Mouse (Mus musculus): ENCODE measurements around the gene 3425401B19Rik. TPM values are rescaled to one million over a fixed set of nuclear protein-coding genes. Genes with fewer than 3 reads are reported as not detected.

Gene 3425401B19Rik
- polyA plus RNA-seq, 1 experiment: 2.2 TPM

DNA sequence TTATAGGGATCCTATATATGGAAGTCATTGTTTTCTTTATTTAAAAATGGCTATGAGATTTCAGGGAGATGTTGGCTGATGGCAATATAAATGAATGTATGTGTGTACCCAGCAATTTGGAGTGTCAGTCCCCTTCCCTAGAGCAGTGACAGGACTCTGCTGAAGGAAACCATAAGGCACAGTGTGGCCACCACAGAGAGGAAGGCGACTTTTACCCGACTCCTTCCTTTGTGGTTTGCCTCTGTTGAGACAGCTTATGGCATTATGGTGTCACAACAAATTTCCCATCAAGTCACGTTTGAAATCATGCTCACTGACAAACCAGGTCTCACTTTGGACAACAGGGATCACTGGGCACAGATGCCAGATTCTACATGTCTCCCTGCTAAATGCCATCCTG, 60.8 kb downstream of the 3425401B19Rik start:
- H3K4me1 ChIP-seq (ENCODE audit: control insufficient read depth, insufficient read depth, low read length): no peaks in the 10 kb centered on the region
- H3K4me3 ChIP-seq (replicated peaks; ENCODE audit: extremely low read depth, low read depth, low read length): no peak overlapping the region
- no peak for TF ChIP-seq POLR2A (IDR thresholded peaks at IDR 0.05; ENCODE audit: borderline replicate concordance, extremely low read depth, low read depth, low read length)
- TF ChIP-seq CTCF (IDR thresholded peaks at IDR 0.05; ENCODE audit: insufficient read depth, low read length): no peak
- DNase-seq: no peak
- 60% methylated on average over 3 of the region's 3 CpGs for WGBS

GRCm38 (mm10) chr14:32617253-32617652, 67.8 kb downstream of the 3425401B19Rik start:
- no peak for TF ChIP-seq CTCF (IDR thresholded peaks at IDR 0.05; ENCODE audit: insufficient read depth, low read length)
- TF ChIP-seq POLR2A (IDR thresholded peaks at IDR 0.05; ENCODE audit: borderline replicate concordance, extremely low read depth, low read depth, low read length): no peak
- WGBS: 83% methylated on average over 5 of the region's 5 CpGs
- Histone ChIP-seq H3K4me3 (replicated peaks; ENCODE audit: extremely low read depth, low read depth, low read length) (no peak overlapping the region), H3K4me1 (ENCODE audit: control insufficient read depth, insufficient read depth, low read length) (no peaks in the 10 kb centered on the region)
- no peak for DNase-seq

DNA sequence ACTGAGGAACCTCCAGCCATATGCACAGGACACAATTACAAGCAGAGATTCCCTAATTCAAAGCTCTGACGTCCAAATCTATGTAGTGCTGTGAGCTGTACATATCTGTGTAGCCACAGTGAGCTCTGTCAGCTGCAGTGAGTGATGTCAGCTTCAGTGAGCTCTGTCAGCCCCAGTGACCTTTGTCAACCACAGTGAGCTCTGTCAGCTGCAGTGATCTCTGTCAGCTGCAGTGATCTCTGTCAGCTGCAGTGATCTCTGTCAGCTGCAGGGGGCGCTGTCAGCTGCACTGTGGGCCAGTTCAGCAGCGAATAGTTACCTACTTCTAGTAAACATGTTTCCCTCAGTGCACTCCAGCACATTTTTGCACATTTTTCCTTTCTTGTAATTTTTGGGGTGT, 75.7 kb downstream of the 3425401B19Rik start:
- no peaks in the 10 kb centered on the region for H3K4me1 ChIP-seq (ENCODE audit: control insufficient read depth, insufficient read depth, low read length)
- 23% methylated on average over 3 of the region's 3 CpGs for WGBS

More for the DNA sequence above, 75.7 kb downstream of the 3425401B19Rik start:
- TF ChIP-seq CTCF (IDR thresholded peaks at IDR 0.05; ENCODE audit: insufficient read depth, low read length) (peak; percentile 23; the same call in 1 of the 2 replicates), POLR2A (IDR thresholded peaks at IDR 0.05; ENCODE audit: borderline replicate concordance, extremely low read depth, low read depth, low read length) (no peak)
- no peak overlapping the region for H3K4me3 ChIP-seq (replicated peaks; ENCODE audit: extremely low read depth, low read depth, low read length)
- DNase-seq: no peak

Other genes starting within 250 kb of the 3425401B19Rik start
- 0.06 and 0.07 TPM in 2 replicates for gene Slc18a3, start 220.4 kb downstream of the 3425401B19Rik start, polyA plus RNA-seq (2012; rRNA removed)
- 0.26 TPM in 1 of 2 replicates, not detected in the other for gene Chat, start 219.3 kb downstream of the 3425401B19Rik start, polyA plus RNA-seq (2012; rRNA removed)
- gene Ercc6, start 171.8 kb downstream of the 3425401B19Rik start, polyA plus RNA-seq (2012; rRNA removed): 3.2 and 4.8 TPM in 2 replicates
- gene Prrxl1, start 85.9 kb downstream of the 3425401B19Rik start, polyA plus RNA-seq (2012; rRNA removed): not detected in 2 replicates
- gene Tmem273, start 100.7 kb upstream of the 3425401B19Rik start, polyA plus RNA-seq (2012; rRNA removed): 2.0 and 2.4 TPM in 2 replicates
- not detected in 2 replicates for gene Fam170b, start 148.7 kb upstream of the 3425401B19Rik start, polyA plus RNA-seq (2012; rRNA removed)
- gene Vstm4, start 171.5 kb upstream of the 3425401B19Rik start, polyA plus RNA-seq (2012; rRNA removed): 11.2 and 12.1 TPM in 2 replicates